Mouse (Mus musculus): ENCODE results near the gene Olfr763. TPM values are rescaled to one million over a fixed set of nuclear protein-coding genes. Genes with fewer than 3 reads are reported as not detected.

Gene Olfr763
- polyA plus RNA-seq, 1 experiment from 2014 or later = not detected

Other genes starting within 250 kb of the Olfr763 start
- 0.32 and 0.48 TPM in 2 replicates for gene Mmp19, start 219.9 kb upstream of the Olfr763 start, polyA plus RNA-seq (2015; fragmentation: Nextera tagmentation; extraction: Ambion mirVana)
- 54.1 and 56.3 TPM in 2 replicates for gene Dnajc14, start 206.7 kb upstream of the Olfr763 start, polyA plus RNA-seq (2015; fragmentation: Nextera tagmentation; extraction: Ambion mirVana)
- gene Tmem198b, start 206.4 kb upstream of the Olfr763 start, polyA plus RNA-seq (2015; fragmentation: Nextera tagmentation; extraction: Ambion mirVana) = 17.4 and 17.5 TPM in 2 replicates
- 203 and 209 TPM in 2 replicates for gene Sarnp, start 193.5 kb upstream of the Olfr763 start, polyA plus RNA-seq (2015; fragmentation: Nextera tagmentation; extraction: Ambion mirVana)
- 29.3 and 31.3 TPM in 2 replicates for gene Ormdl2, start 189.1 kb upstream of the Olfr763 start, polyA plus RNA-seq (2015; fragmentation: Nextera tagmentation; extraction: Ambion mirVana)
- 11.2 and 11.7 TPM in 2 replicates for gene Gdf11, start 119.1 kb upstream of the Olfr763 start, polyA plus RNA-seq (2015; fragmentation: Nextera tagmentation; extraction: Ambion mirVana)
- gene Cd63, start 109.8 kb upstream of the Olfr763 start, polyA plus RNA-seq (2015; fragmentation: Nextera tagmentation; extraction: Ambion mirVana) = 127 and 141 TPM in 2 replicates
- 14.8 and 20.9 TPM in 2 replicates for gene Rdh5, start 87.9 kb upstream of the Olfr763 start, polyA plus RNA-seq (2015; fragmentation: Nextera tagmentation; extraction: Ambion mirVana)
- 266 and 289 TPM in 2 replicates for gene Bloc1s1, start 86.8 kb upstream of the Olfr763 start, polyA plus RNA-seq (2015; fragmentation: Nextera tagmentation; extraction: Ambion mirVana)
- gene Itga7, start 77.0 kb upstream of the Olfr763 start, polyA plus RNA-seq (2015; fragmentation: Nextera tagmentation; extraction: Ambion mirVana) = 1.7 and 2.5 TPM in 2 replicates
- not detected in 2 replicates for gene Mettl7b, start 49.8 kb upstream of the Olfr763 start, polyA plus RNA-seq (2015; fragmentation: Nextera tagmentation; extraction: Ambion mirVana)
- gene Olfr9, start 21.4 kb upstream of the Olfr763 start, polyA plus RNA-seq (2015; fragmentation: Nextera tagmentation; extraction: Ambion mirVana) = not detected in 2 replicates
- gene Olfr764-ps1, start 29.1 kb downstream of the Olfr763 start, polyA plus RNA-seq (2015; fragmentation: Nextera tagmentation; extraction: Ambion mirVana) = not detected in 2 replicates
- not detected in 2 replicates for gene Olfr765, start 39.2 kb downstream of the Olfr763 start, polyA plus RNA-seq (2015; fragmentation: Nextera tagmentation; extraction: Ambion mirVana)
- gene Olfr766-ps1, start 58.2 kb downstream of the Olfr763 start, polyA plus RNA-seq (2015; fragmentation: Nextera tagmentation; extraction: Ambion mirVana) = not detected in 2 replicates
- gene Olfr767, start 72.1 kb downstream of the Olfr763 start, polyA plus RNA-seq (2015; fragmentation: Nextera tagmentation; extraction: Ambion mirVana) = not detected in 2 replicates
- not detected in 2 replicates for gene Olfr768, start 88.6 kb downstream of the Olfr763 start, polyA plus RNA-seq (2015; fragmentation: Nextera tagmentation; extraction: Ambion mirVana)
- gene Olfr769, start 107.1 kb downstream of the Olfr763 start, polyA plus RNA-seq (2015; fragmentation: Nextera tagmentation; extraction: Ambion mirVana) = not detected in 2 replicates
- gene Olfr770, start 128.2 kb downstream of the Olfr763 start, polyA plus RNA-seq (2015; fragmentation: Nextera tagmentation; extraction: Ambion mirVana) = not detected in 2 replicates
- not detected in 2 replicates for gene Olfr771, start 154.0 kb downstream of the Olfr763 start, polyA plus RNA-seq (2015; fragmentation: Nextera tagmentation; extraction: Ambion mirVana)
- not detected in 2 replicates for gene Olfr772, start 167.1 kb downstream of the Olfr763 start, polyA plus RNA-seq (2015; fragmentation: Nextera tagmentation; extraction: Ambion mirVana)
- not detected in 2 replicates for gene Olfr773, start 176.6 kb downstream of the Olfr763 start, polyA plus RNA-seq (2015; fragmentation: Nextera tagmentation; extraction: Ambion mirVana)
- gene Olfr774, start 225.4 kb downstream of the Olfr763 start, polyA plus RNA-seq (2015; fragmentation: Nextera tagmentation; extraction: Ambion mirVana) = not detected in 2 replicates
- not detected in 2 replicates for gene Olfr775, start 237.6 kb downstream of the Olfr763 start, polyA plus RNA-seq (2015; fragmentation: Nextera tagmentation; extraction: Ambion mirVana)
- not detected in 2 replicates for gene Olfr776, start 248.3 kb downstream of the Olfr763 start, polyA plus RNA-seq (2015; fragmentation: Nextera tagmentation; extraction: Ambion mirVana)